Mouse (Mus musculus) neutrophil, adult 5-6 weeks (primary cell): ENCODE data around the gene A4galt. TPM values are rescaled to one million over a fixed set of nuclear protein-coding genes. Genes with fewer than 3 reads are reported as not detected.
"Not testable (repeated sequence)": the region's sequence is repeated elsewhere in the genome, so short reads cannot be mapped to it uniquely, and the experiment has no call there.

ENCODE experiments used
- ATAC-seq: fragments of 151-379, 151-347 bp; 2 replicates; pipeline ENCODE4 v1.8.0; 2017; ENCODE audit warnings: mild to moderate bottlenecking, moderate TSS enrichment; ENCODE audit not compliant: insufficient number of reproducible peaks, poor library complexity, low FRiP score, severe bottlenecking; ENCODE audit errors: extremely low read depth
- total RNA-seq: library from RNA; stranded (forward); fragments of 200-1000 nt; gene quantifications from 2 replicates; pipeline ENCODE4 v1.2.3, GENCODE M21; 2017

Gene A4galt
- total RNA-seq, 1 experiment from 2014 or later, result not detected

DNA sequence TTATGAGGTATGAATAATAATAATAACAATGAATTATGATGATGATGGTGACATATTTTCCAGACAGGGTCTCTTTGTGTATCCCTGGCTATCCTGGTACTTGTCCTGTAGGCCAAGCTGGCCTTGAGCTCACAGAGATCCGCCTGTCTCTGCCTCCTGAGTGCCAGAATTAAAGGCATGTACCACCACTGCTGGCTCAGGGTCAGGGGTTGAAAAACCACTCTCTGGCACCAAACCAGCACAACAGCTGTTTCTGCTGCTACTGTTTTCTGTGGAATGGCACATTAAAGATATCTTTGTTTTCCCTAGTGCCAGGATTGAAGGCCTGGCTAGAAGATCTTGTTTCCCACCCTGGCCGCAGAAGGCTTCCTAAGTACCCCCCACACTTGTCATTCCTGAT is 21.4 kb upstream of the A4galt start:
- no peak for ATAC-seq

DNA sequence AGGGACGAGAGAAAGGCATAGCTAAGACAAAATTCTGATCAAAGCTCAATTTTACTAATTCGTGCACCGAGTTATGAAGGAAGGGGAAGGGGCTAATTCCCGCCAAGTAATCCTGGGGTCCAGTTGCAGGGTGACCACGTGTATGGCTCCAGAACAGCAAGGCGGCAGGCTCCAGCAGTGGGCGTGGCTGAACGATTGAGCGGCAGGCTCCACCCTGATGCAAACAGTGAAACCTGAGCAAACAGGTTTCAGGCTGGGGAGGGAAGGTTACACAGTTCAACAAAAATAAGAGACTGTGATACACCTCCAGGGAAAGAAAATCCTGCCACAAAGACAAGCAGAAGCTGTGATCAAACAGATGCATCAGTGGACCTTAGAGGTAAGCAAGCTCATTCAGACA is 19.6 kb upstream of the A4galt start:
- not testable (repeated sequence) for ATAC-seq

- not testable (repeated sequence) for ATAC-seq
Observed at GRCm38 (mm10) chr15:83269985-83270384, 18.4 kb upstream of the A4galt start.

DNA sequence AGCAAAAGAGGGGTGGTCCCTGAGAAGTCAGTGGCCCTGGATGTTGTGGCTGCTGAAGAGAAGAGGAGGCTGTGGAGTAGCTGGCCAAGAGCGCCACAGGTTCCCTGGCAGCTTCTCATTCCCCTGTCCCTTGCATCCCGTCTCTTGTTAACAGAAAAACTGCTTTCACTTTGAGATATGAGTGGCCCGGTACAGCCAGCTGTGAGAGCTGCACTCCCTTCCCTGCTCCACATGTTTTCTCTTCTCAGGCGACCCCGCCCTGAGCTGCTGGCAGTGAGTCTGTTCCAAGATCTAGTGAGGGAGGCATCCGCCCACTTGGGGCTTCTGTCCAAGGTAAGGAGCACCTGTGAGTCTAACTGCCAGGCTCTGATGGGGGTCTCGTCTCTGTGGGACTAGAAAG is 16.9 kb upstream of the A4galt start:
- not testable (repeated sequence) for ATAC-seq

DNA sequence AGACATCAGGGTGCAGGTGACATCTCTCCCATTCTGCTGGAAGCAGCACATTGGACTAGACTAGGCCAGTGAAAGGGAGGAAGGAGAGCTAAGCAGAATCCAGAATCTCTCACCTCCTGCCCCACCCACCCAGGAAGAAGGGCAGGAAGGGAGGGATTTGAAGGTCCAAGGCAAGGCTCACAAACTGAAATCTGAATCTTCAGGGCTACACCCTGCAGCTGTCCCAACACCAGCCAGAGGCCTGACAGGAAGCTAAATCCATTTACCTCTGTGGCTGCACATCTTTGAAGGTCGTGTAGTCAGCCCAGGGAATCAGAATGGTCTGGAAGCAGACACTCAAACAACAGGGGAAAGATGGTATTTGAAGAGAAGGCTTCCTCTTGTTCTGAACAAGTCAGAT is 13.7 kb upstream of the A4galt start:
- no peak for ATAC-seq

GRCm38 (mm10) chr15:83263405-83263804 is 11.8 kb upstream of the A4galt start:
- ATAC-seq, result no peak

- no peak for ATAC-seq
Observed at GRCm38 (mm10) chr15:83257906-83258305, 6.3 kb upstream of the A4galt start.

GRCm38 (mm10) chr15:83256491-83256890 is 4.9 kb upstream of the A4galt start:
- ATAC-seq, result no peak

DNA sequence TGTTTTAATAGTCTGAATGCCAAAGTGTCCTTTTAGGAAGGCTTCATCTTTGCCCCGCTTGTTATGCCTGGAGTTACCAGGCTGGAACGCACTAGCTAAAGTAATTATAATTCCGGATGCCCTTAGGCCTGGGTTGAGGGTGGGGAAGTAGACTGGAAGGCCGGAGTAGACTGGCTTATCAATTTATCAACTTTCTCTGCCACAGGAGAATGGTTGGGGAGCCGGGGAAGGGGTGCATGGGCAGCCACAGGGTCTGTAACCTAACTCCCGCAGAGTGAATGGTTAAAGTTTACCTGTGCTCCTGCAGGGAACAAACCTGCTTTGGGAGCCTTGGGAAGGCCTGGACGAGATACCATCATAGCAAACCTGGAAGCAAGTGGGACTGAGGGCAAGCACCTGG is 4.4 kb upstream of the A4galt start:
- no peak for ATAC-seq

GRCm38 (mm10) chr15:83255191-83255782 is 3.7 kb upstream of the A4galt start:
- ATAC-seq, result no peak

DNA sequence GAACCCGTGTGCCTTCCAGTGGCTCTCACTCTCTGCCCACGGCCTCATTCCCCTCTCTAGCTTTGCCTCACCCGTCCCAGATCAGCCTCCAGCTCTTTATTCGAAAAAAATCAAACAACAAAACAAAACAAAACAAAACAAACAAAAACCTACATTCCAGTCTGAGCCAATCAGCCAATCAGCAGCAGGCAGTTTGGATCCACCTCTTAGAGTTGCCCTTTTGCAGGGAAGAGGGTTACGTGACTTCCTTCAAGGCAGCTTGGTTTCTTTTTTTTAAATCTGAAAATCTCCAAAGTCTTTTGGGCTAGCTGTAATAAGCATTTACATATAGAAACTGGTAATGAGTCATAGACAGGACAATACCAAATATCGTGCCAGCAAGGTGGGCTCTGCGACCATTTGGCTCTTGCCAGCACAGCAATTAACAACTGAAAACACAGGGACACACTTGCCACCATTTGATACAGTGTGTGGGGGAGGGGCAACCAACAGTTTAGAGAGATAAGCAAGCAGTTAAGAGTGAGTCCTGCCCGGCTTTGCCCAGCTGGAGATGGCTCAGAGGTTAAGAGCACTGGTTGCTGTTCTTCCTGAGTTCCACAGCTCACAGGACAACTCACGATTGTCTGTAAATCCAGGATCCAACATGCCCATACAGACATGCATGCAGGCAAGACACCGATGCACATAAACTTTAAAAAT is 2.9 kb upstream of the A4galt start:
- ATAC-seq, result no peak

GRCm38 (mm10) chr15:83252060-83252459 is 486 bp upstream of the A4galt start:
- no peak for ATAC-seq

DNA sequence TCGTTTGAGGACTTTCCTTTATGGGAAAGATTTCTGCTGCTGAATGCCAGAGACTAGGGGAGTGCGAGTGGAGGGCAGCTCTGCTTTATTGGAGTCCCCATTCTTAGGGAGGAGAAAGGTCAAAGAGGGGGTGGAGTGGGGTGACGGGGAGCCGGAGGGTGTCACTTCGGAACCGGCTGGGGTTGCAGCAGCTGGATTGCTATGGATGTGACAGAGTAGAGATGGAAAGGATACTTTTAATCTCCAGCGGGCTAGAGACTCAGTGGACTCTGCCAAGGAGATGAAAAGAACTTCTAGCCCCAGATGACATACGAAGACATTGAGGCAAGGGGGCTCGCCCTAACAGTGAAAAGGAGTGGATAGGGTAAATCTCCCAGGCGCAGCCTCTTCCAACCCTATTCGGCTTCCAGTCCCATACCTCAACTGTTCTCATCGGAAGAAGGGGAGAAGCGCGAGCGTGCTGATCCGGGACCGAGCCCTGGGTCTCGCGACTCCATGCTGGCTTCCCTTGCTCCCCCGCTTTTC is 861 bp downstream of the A4galt start:
- no peak for ATAC-seq

GRCm38 (mm10) chr15:83249535-83250287 is 1.9 kb downstream of the A4galt start:
- no peak for ATAC-seq

- ATAC-seq, result no peak
Observed at GRCm38 (mm10) chr15:83248236-83248844, 3.2 kb downstream of the A4galt start.

GRCm38 (mm10) chr15:83244371-83244770 is 7.2 kb downstream of the A4galt start:
- no peak for ATAC-seq

GRCm38 (mm10) chr15:83241961-83242680 is 9.5 kb downstream of the A4galt start:
- no peak for ATAC-seq

DNA sequence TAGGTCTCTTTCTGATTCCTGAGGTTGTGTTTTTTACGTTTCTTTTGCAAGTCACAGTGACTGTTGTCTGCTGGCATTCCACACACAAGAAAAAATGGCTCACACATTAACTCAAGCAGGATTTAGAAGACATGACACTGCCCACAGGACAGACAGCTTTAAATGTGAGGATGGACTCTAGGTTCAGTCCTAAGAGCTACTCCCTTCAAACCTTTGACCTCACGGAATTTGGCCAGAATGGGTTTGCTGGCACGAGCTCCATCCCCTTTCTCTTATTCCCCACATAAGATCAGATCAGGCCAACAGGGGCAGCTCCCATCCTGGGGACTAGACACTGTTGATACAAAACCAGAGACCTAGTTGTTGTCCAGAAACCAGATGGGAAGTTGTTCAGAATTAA is 10.1 kb downstream of the A4galt start:
- no peak for ATAC-seq
